Mouse (Mus musculus) kidney, adult 2 months (tissue): Measurements from ENCODE around the gene Rufy1.

Source experiments
- CTCF ChIP-seq: fragments of 200-500 bp; conservative IDR thresholded peaks from 2 replicates; pipeline ENCODE4 v1.5.1; 2011; ENCODE audit warnings: low read depth, mild to moderate bottlenecking, control low read depth, low read length, moderate library complexity, mixed read lengths; ENCODE audit not compliant: insufficient read depth, insufficient read length
- POLR2A ChIP-seq: fragments of 200-500 bp; IDR thresholded peaks from one replicate; pipeline ENCODE4 v1.6.1; 2011; ENCODE audit warnings: low read depth, low read length, control low read depth

- TF ChIP-seq CTCF: no peak
- TF ChIP-seq POLR2A: no peak
These were observed 43.0 kb upstream of the Rufy1 start for GRCm38 (mm10) chr11:50473933-50474332.
